Mouse (Mus musculus) heart, adult 2 months (tissue): ENCODE results near the gene Gm4070. TPM values are rescaled to one million over a fixed set of nuclear protein-coding genes. Genes with fewer than 3 reads are reported as not detected.

ENCODE experiments used
- polyA plus RNA-seq: library from polyadenylated mRNA; depleted of rRNA; stranded (reverse); fragments of >200 nt; gene quantifications from 2 replicates; pipeline ENCODE4 v1.2.3, GENCODE M21; 2012; rRNA removed
- total RNA-seq, 2 experiments: library from RNA; stranded (reverse); gene quantifications; 2 replicates each; pipeline ENCODE4 v1.2.3; 2021

Gene Gm4070
- total and polyA plus RNA-seq, 3 experiments: 3.4 to 20.0 (median 17.1) TPM

Other genes with a start within 250 kb of the Gm4070 start
- 10 to 100 TPM; 81.4 to 84.4 TPM for gene Ilk, start 217.4 kb downstream of the Gm4070 start, total RNA-seq
- 127 and 168 TPM in 2 replicates for gene Ilk, start 217.4 kb downstream of the Gm4070 start, polyA plus RNA-seq
- gene Rrp8, start 216.6 kb downstream of the Gm4070 start, total RNA-seq: 10 to 100 TPM in 1 of 2 experiments, 1 to 10 TPM in 1; 9.2 to 10.8 TPM
- 4.4 and 8.0 TPM in 2 replicates for gene Rrp8, start 216.6 kb downstream of the Gm4070 start, polyA plus RNA-seq
- gene Taf10, start 209.6 kb downstream of the Gm4070 start, total RNA-seq: 100 to 1,000 TPM; 110 to 115 TPM
- 158 and 176 TPM in 2 replicates for gene Taf10, start 209.6 kb downstream of the Gm4070 start, polyA plus RNA-seq
- 10 to 100 TPM; 42.1 to 50.3 TPM for gene Tpp1, start 201.7 kb downstream of the Gm4070 start, total RNA-seq
- 66.1 and 90.0 TPM in 2 replicates for gene Tpp1, start 201.7 kb downstream of the Gm4070 start, polyA plus RNA-seq
- gene Dchs1, start 166.3 kb downstream of the Gm4070 start, total RNA-seq: 1 to 10 TPM; 7.2 to 8.5 TPM
- gene Dchs1, start 166.3 kb downstream of the Gm4070 start, polyA plus RNA-seq: 8.0 and 11.0 TPM in 2 replicates
- gene Mrpl17, start 142.9 kb downstream of the Gm4070 start, total RNA-seq: 100 to 1,000 TPM in 1 of 2 experiments, 10 to 100 TPM in 1; 93.1 to 133 TPM
- 139 and 144 TPM in 2 replicates for gene Mrpl17, start 142.9 kb downstream of the Gm4070 start, polyA plus RNA-seq